Mouse (Mus musculus) heart, postnatal 0 days (tissue): Measurements from ENCODE around the gene Creg2. TPM values are rescaled to one million over a fixed set of nuclear protein-coding genes. Genes with fewer than 3 reads are reported as not detected.

Experiments used
- ATAC-seq: fragments of 200-750 bp; cut with Nextera tagmentation; 2 replicates; pipeline ENCODE4 v1.8.0; 2017; ENCODE audit warnings: low read depth, moderate number of reproducible peaks, moderate library complexity; ENCODE audit not compliant: insufficient read depth
- DNase-seq: peaks from one replicate; pipeline ENCODE4 v3.0.0-alpha.2; 2016; ENCODE audit warnings: low spot score
- H3K27ac ChIP-seq: fragments of 300-500 bp; sonication (generic); 2 replicates; pipeline ENCODE4 v1.5.1; 2014; ENCODE audit warnings: low read depth, mild to moderate bottlenecking
- H3K27me3 ChIP-seq: fragments of 300-500 bp; sonication (generic); 2 replicates; pipeline ENCODE4 v1.6.1; 2014; ENCODE audit warnings: low read length, mixed read lengths; ENCODE audit not compliant: control insufficient read depth, insufficient read depth
- H3K36me3 ChIP-seq: fragments of 300-500 bp; sonication (generic); replicated peaks from 2 replicates; pipeline ENCODE4 v1.6.1; 2014; ENCODE audit warnings: low read length, mixed read lengths; ENCODE audit not compliant: control insufficient read depth, insufficient read depth
- H3K4me1 ChIP-seq: fragments of 300-500 bp; sonication (generic); 2 replicates; pipeline ENCODE4 v1.6.1; 2014; ENCODE audit warnings: antibody characterized with exemption; ENCODE audit not compliant: control insufficient read depth, insufficient read depth
- H3K4me2 ChIP-seq: fragments of 300-500 bp; sonication (generic); 2 replicates; pipeline ENCODE4 v1.6.1; 2014; ENCODE audit warnings: low read depth, mild to moderate bottlenecking, low read length, moderate library complexity
- H3K4me3 ChIP-seq: fragments of 300-500 bp; sonication (generic); 2 replicates; pipeline ENCODE4 v1.5.1; 2014; ENCODE audit warnings: low read depth, low read length
- H3K9ac ChIP-seq: fragments of 300-500 bp; sonication (generic); replicated peaks from 2 replicates; pipeline ENCODE4 v1.6.1; 2014; ENCODE audit warnings: low read depth, low read length, mixed read lengths
- H3K9me3 ChIP-seq: fragments of 300-500 bp; sonication (generic); replicated peaks from 2 replicates; pipeline ENCODE4 v1.6.1; 2016; ENCODE audit warnings: low read length; ENCODE audit not compliant: control insufficient read depth
- CTCF ChIP-seq: IDR thresholded peaks from 2 replicates; pipeline ENCODE4 v1.5.1; 2016; ENCODE audit warnings: antibody characterized with exemption, control low read depth, low read depth
- EP300 ChIP-seq: IDR thresholded peaks from 2 replicates; pipeline ENCODE4 v1.6.1; 2016; ENCODE audit warnings: antibody characterized with exemption, low read depth
- WGBS: fragments of 180-500 bp; shearing (Covaris S2); extraction: QIAGEN DNeasy Blood & Tissue Kit; methylation state at CpG from one replicate; pipeline ENCODE4 v1.1.7; 2014; 5-methylcytosine and 5-hydroxymethylcytosine counted together
- polyA plus RNA-seq: library from polyadenylated mRNA; unstranded; fragments of >200 nt; fragmentation: Nextera tagmentation; extraction: Ambion mirVana; gene quantifications from 2 replicates; pipeline ENCODE4 v1.2.1, GENCODE M21; 2015
- total RNA-seq: library from RNA; depleted of rRNA; stranded (reverse); fragments of >200 nt; gene quantifications from 2 replicates; pipeline ENCODE4 v1.2.3, GENCODE M21; 2014; ENCODE audit warnings: low replicate concordance; rRNA removed

Gene Creg2
- total and polyA plus RNA-seq, 2 experiments from 2014 or later, result 0.03 TPM; not detected in 1

DNA sequence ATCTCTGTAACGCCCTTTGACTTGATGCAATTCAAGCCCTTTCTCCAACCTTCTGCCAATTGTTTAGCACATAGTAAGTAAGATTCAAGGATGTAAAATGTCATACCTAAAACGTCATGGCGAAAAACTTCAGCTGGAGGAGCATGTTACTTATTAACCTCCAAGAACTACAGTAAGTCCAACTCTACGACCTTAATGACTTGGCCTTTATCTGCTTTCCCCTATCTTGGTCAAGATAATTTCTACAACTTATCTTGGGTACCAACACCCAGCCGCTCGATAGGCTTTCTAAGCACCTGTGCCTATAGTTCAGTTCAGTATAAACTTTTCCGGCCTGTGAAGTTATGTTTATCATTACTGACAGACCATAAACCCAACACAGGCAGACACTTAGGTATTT lies 77.4 kb downstream of the Creg2 start:
- Histone ChIP-seq H3K9ac (no peak overlapping the region), H3K4me2 (no peak overlapping the region), H3K9me3 (no peaks in the 10 kb centered on the region), H3K27ac (no peak overlapping the region), H3K27me3 (no peaks in the 10 kb centered on the region), H3K4me1 (peaks cover 17% of the 10 kb centered on the region), H3K36me3 (no peaks in the 10 kb centered on the region), H3K4me3 (no peak overlapping the region)
- no peak for DNase-seq
- no peak for ATAC-seq
- 75% methylated on average over 7 of the region's 7 CpGs for WGBS
- no peak for TF ChIP-seq EP300
- TF ChIP-seq CTCF, result no peak

DNA sequence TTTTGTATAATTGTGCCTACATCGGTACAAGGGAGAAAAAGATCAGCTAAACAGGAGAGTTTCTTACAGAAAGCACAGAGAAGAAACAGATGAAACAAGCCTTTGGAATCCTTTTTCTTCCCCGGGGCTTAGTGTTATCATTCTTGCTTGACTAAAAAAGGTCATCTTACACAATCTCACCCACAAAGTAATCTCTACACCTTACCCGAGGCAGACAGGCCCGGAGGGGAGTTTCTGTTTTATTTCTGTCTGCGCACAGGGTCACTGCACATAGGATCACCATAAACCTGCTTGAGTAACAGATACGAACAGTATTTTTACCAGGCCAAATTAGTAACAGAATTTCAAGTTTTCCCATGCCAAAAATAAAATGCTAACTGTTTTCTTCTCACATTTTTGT lies 79.6 kb downstream of the Creg2 start:
- no peak for ATAC-seq
- WGBS, result 44% methylated on average over 6 of the region's 6 CpGs
- Histone ChIP-seq H3K4me1 (peaks cover 17% of the 10 kb centered on the region), H3K4me3 (no peak overlapping the region), H3K27ac (no peak overlapping the region), H3K9ac (no peak overlapping the region), H3K36me3 (no peaks in the 10 kb centered on the region), H3K9me3 (no peaks in the 10 kb centered on the region), H3K4me2 (no peak overlapping the region), H3K27me3 (no peaks in the 10 kb centered on the region)
- DNase-seq, result no peak
- TF ChIP-seq CTCF (no peak), EP300 (no peak)

Other genes starting within 250 kb of the Creg2 start
- gene Tbc1d8, start 172.7 kb downstream of the Creg2 start, total RNA-seq, result 10.2 and 16.7 TPM in 2 replicates
- 6.4 TPM in 2 replicates for gene Tbc1d8, start 172.7 kb downstream of the Creg2 start, polyA plus RNA-seq
- gene Cnot11, start 116.5 kb downstream of the Creg2 start, total RNA-seq, result 14.7 and 34.4 TPM in 2 replicates
- gene Cnot11, start 116.5 kb downstream of the Creg2 start, polyA plus RNA-seq, result 11.1 and 11.7 TPM in 2 replicates
- gene Rnf149, start 74.1 kb downstream of the Creg2 start, total RNA-seq, result 9.0 and 31.3 TPM in 2 replicates
- gene Rnf149, start 74.1 kb downstream of the Creg2 start, polyA plus RNA-seq, result 9.1 and 10.7 TPM in 2 replicates
- not detected in 2 replicates for gene Rfx8, start 69.5 kb upstream of the Creg2 start, total RNA-seq
- 0.68 and 0.71 TPM in 2 replicates for gene Rfx8, start 69.5 kb upstream of the Creg2 start, polyA plus RNA-seq
- 3.4 and 3.7 TPM in 2 replicates for gene Gm3646, start 153.9 kb upstream of the Creg2 start, total RNA-seq
- gene Gm3646, start 153.9 kb upstream of the Creg2 start, polyA plus RNA-seq, result 13.8 and 17.4 TPM in 2 replicates
- 106 and 129 TPM in 2 replicates for gene Map4k4, start 249.4 kb upstream of the Creg2 start, total RNA-seq
- gene Map4k4, start 249.4 kb upstream of the Creg2 start, polyA plus RNA-seq, result 17.0 and 17.4 TPM in 2 replicates